Mouse (Mus musculus): Measurements from ENCODE around the gene 1700003E16Rik. TPM values are rescaled to one million over a fixed set of nuclear protein-coding genes. Genes with fewer than 3 reads are reported as not detected.

1700003E16Rik gene
- polyA plus RNA-seq, 1 experiment from 2014 or later = 8.2 TPM

- no peak for ATAC-seq (ENCODE audit: low FRiP score)
- Histone ChIP-seq H3K4me1 (peaks cover 32% of the 10 kb centered on the region), H3K27me3 (replicated peaks) (peaks cover 32% of the 10 kb centered on the region), H3K9me3 (replicated peaks) (no peaks in the 10 kb centered on the region), H3K36me3 (no peaks in the 10 kb centered on the region), H3K4me3 (replicated peaks) (peak overlapping the region; percentile 32), H3K27ac (replicated peaks) (no peak overlapping the region), H3K9ac (replicated peaks) (peak overlapping the region; percentile 31; the same call in 1 of the 2 replicates), H3K4me2 (peak overlapping the region; percentile 54)
- 2% methylated on average over 49 of the region's 49 CpGs for WGBS
These were observed 5.9 kb downstream of the 1700003E16Rik start for GRCm38 (mm10) chr6:83161921-83162641.

GRCm38 (mm10) chr6:83162701-83163100 is 6.5 kb downstream of the 1700003E16Rik start:
- 0% methylated on average over 8 of the region's 8 CpGs for WGBS
- Histone ChIP-seq H3K27me3 (replicated peaks) (peaks cover 32% of the 10 kb centered on the region), H3K9me3 (replicated peaks) (no peaks in the 10 kb centered on the region), H3K9ac (replicated peaks) (peak overlapping the region; percentile 31; the same call in 1 of the 2 replicates), H3K4me1 (peaks cover 38% of the 10 kb centered on the region), H3K27ac (replicated peaks) (no peak overlapping the region), H3K36me3 (no peaks in the 10 kb centered on the region), H3K4me3 (replicated peaks) (peak overlapping the region; percentile 32), H3K4me2 (peak overlapping the region; percentile 54)
- ATAC-seq (ENCODE audit: low FRiP score) = no peak

- WGBS = 3% methylated on average over 6 of the region's 6 CpGs
- Histone ChIP-seq H3K4me3 (replicated peaks) (peak overlapping the region; percentile 59), H3K4me1 (peaks cover 62% of the 10 kb centered on the region), H3K9me3 (replicated peaks) (no peaks in the 10 kb centered on the region), H3K36me3 (0 out of 2 replicates have a peak, but pooled peaks cover 3% of the 10 kb centered on the region), H3K27ac (replicated peaks) (peak overlapping the region; percentile 96), H3K9ac (replicated peaks) (peak overlapping the region; percentile 72), H3K27me3 (replicated peaks) (peaks cover 30% of the 10 kb centered on the region), H3K4me2 (peak overlapping the region; percentile 81)
- ATAC-seq (ENCODE audit: low FRiP score) = peak; percentile 39
These were observed 8.9 kb downstream of the 1700003E16Rik start for GRCm38 (mm10) chr6:83165026-83165606.

- peaks cover 24% of the 10 kb centered on the region for H3K27me3 ChIP-seq (replicated peaks)
- H3K27ac ChIP-seq (replicated peaks) = peak within 1 kb of the TSS; percentile 96
- 0 out of 2 replicates have a peak, but pooled peaks cover 3% of the 10 kb centered on the region for H3K36me3 ChIP-seq
- WGBS = under 1% methylated on average over 58 of the region's 58 CpGs
- H3K4me2 ChIP-seq = peak within 1 kb of the TSS; percentile 81
- H3K9me3 ChIP-seq (replicated peaks) = no peaks in the 10 kb centered on the region
- H3K4me3 ChIP-seq (replicated peaks) = peak within 1 kb of the TSS; percentile 59
- peak; percentile 87 for ATAC-seq (ENCODE audit: low FRiP score)
- H3K4me1 ChIP-seq = peaks cover 68% of the 10 kb centered on the region
- H3K9ac ChIP-seq (replicated peaks) = peak within 1 kb of the TSS; percentile 72
These were observed 9.5 kb downstream of the 1700003E16Rik start, which contains the start of gene Dctn1 for GRCm38 (mm10) chr6:83165607-83166242. Dctn1 (plus strand) TSS chr6:83165920.

GRCm38 (mm10) chr6:83166243-83166630 is 10.0 kb downstream of the 1700003E16Rik start:
- ATAC-seq (ENCODE audit: low FRiP score) = peak; percentile 39
- H3K9ac ChIP-seq (replicated peaks) = peak overlapping the region; percentile 72
- H3K4me2 ChIP-seq = peak overlapping the region; percentile 81
- no peaks in the 10 kb centered on the region for H3K9me3 ChIP-seq (replicated peaks)
- WGBS = under 1% methylated on average over 12 of the region's 12 CpGs
- peak overlapping the region; percentile 96 for H3K27ac ChIP-seq (replicated peaks)
- peaks cover 18% of the 10 kb centered on the region for H3K27me3 ChIP-seq (replicated peaks)
- peak overlapping the region; percentile 59 for H3K4me3 ChIP-seq (replicated peaks)
- H3K4me1 ChIP-seq = peaks cover 73% of the 10 kb centered on the region
- H3K36me3 ChIP-seq = 0 out of 2 replicates have a peak, but pooled peaks cover 3% of the 10 kb centered on the region

- no peaks in the 10 kb centered on the region for H3K9me3 ChIP-seq (replicated peaks)
- no peak for ATAC-seq (ENCODE audit: low FRiP score)
- H3K4me3 ChIP-seq (replicated peaks) = no peak overlapping the region
- H3K4me2 ChIP-seq = no peak overlapping the region
- H3K36me3 ChIP-seq = 0 out of 2 replicates have a peak, but pooled peaks cover 3% of the 10 kb centered on the region
- no peak overlapping the region for H3K27ac ChIP-seq (replicated peaks)
- no peaks in the 10 kb centered on the region for H3K27me3 ChIP-seq (replicated peaks)
- H3K9ac ChIP-seq (replicated peaks) = no peak overlapping the region; the same call in 1 of the 2 replicates
- WGBS = 77% methylated on average over 5 of the region's 5 CpGs
- H3K4me1 ChIP-seq = peaks cover 76% of the 10 kb centered on the region
These were observed 13.7 kb downstream of the 1700003E16Rik start for GRCm38 (mm10) chr6:83169872-83170271.

- WGBS = 70% methylated on average over 5 of the region's 5 CpGs
- ATAC-seq (ENCODE audit: low FRiP score) = no peak
- H3K4me1 ChIP-seq = peaks cover 72% of the 10 kb centered on the region
- peak overlapping the region; percentile 75; the same call in 1 of the 2 replicates for H3K27ac ChIP-seq (replicated peaks)
- peak overlapping the region; percentile 56 for H3K4me2 ChIP-seq
- peak overlapping the region; percentile 46 for H3K9ac ChIP-seq (replicated peaks)
- 0 out of 2 replicates have a peak, but pooled peaks cover 7% of the 10 kb centered on the region for H3K36me3 ChIP-seq
- no peaks in the 10 kb centered on the region for H3K27me3 ChIP-seq (replicated peaks)
- H3K9me3 ChIP-seq (replicated peaks) = no peaks in the 10 kb centered on the region
- H3K4me3 ChIP-seq (replicated peaks) = peak overlapping the region; percentile 40
These were observed 14.9 kb downstream of the 1700003E16Rik start for GRCm38 (mm10) chr6:83171063-83171462.

GRCm38 (mm10) chr6:83172240-83172920 is 16.2 kb downstream of the 1700003E16Rik start:
- Histone ChIP-seq H3K27ac (replicated peaks) (peak overlapping the region; percentile 75), H3K4me2 (peak overlapping the region; percentile 56), H3K9me3 (replicated peaks) (no peaks in the 10 kb centered on the region), H3K36me3 (0 out of 2 replicates have a peak, but pooled peaks cover 8% of the 10 kb centered on the region), H3K4me3 (replicated peaks) (peak overlapping the region; percentile 40), H3K27me3 (replicated peaks) (no peaks in the 10 kb centered on the region), H3K9ac (replicated peaks) (peak overlapping the region; percentile 46), H3K4me1 (peaks cover 60% of the 10 kb centered on the region)
- WGBS = 57% methylated on average over 9 of the region's 9 CpGs
- peak; percentile 88 for ATAC-seq (ENCODE audit: low FRiP score)

GRCm38 (mm10) chr6:83175996-83176395 is 19.8 kb downstream of the 1700003E16Rik start:
- 82% methylated on average over 8 of the region's 8 CpGs for WGBS
- H3K9ac ChIP-seq (replicated peaks) = no peak overlapping the region
- 0 out of 2 replicates have a peak, but pooled peaks cover 5% of the 10 kb centered on the region for H3K36me3 ChIP-seq
- no peak for ATAC-seq (ENCODE audit: low FRiP score)
- H3K27me3 ChIP-seq (replicated peaks) = no peaks in the 10 kb centered on the region
- peaks cover 45% of the 10 kb centered on the region for H3K4me1 ChIP-seq
- no peak overlapping the region for H3K4me3 ChIP-seq (replicated peaks)
- no peak overlapping the region for H3K4me2 ChIP-seq
- no peak overlapping the region for H3K27ac ChIP-seq (replicated peaks)
- H3K9me3 ChIP-seq (replicated peaks) = no peaks in the 10 kb centered on the region

GRCm38 (mm10) chr6:83179390-83180117 is 23.4 kb downstream of the 1700003E16Rik start:
- Histone ChIP-seq H3K4me2 (peak overlapping the region; percentile 73), H3K27me3 (replicated peaks) (no peaks in the 10 kb centered on the region), H3K4me1 (peaks cover 25% of the 10 kb centered on the region), H3K27ac (replicated peaks) (peak overlapping the region; percentile 73; the same call in 1 of the 2 replicates), H3K9ac (replicated peaks) (peak overlapping the region; percentile 75), H3K9me3 (replicated peaks) (no peaks in the 10 kb centered on the region), H3K36me3 (peaks cover 25% of the 10 kb centered on the region), H3K4me3 (replicated peaks) (peak overlapping the region; percentile 53)
- WGBS = 12% methylated on average over 12 of the region's 12 CpGs
- peak; percentile 88 for ATAC-seq (ENCODE audit: low FRiP score)

Measured in neural tube, embryonic 15.5 days (tissue).